Mouse (Mus musculus) CD8-positive naive resting alpha-beta T cell, adult 2 months (primary cell): ENCODE results near the gene Atxn1.

Experiments
- DNase-seq, 2 experiments: peaks; one replicate each; pipeline ENCODE4 v3.0.0; 2022; ENCODE audit warnings: low read depth in 2 of 2, low spot score in 2 of 2

Atxn1 gene

DNA sequence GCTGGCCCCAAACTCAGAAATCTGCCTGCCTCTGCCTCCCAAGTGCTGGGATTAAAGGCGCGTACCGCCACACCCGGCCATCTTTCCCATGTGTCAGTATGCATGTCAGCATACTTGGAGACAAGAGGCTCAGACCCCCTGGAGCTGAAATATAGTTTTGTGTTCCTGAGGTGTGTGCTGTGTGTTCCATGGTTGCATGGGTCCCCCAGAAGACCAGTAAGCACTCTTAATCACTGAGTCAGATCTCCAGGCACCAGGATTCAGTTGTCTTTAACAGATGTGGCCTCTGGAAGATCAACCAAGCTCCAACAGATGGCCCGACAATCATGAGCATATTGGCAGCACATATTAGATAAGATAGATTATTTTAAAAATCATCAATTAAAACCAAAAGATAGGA, 62.4 kb downstream of the Atxn1 start:
- DNase-seq: no peak

DNA sequence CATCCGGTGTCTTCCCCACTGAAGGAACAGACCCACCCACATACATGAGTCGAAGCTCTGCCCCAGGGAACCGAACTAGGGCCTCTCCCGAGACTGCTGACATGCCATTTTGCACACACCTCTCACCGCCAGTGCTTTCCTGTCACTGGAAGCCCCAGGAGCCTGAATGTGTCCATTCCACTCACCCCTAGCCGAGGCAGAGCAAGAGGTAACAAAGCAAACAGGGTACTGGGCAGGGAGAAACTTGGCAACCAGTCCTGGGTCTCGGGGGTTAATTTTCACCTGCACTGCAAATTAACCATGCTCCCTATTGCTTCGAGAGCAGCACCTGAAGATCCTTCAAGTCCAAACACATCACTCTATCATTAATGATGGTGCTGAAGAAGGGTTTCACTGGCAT, 64.0 kb downstream of the Atxn1 start:
- no peak for DNase-seq

DNA sequence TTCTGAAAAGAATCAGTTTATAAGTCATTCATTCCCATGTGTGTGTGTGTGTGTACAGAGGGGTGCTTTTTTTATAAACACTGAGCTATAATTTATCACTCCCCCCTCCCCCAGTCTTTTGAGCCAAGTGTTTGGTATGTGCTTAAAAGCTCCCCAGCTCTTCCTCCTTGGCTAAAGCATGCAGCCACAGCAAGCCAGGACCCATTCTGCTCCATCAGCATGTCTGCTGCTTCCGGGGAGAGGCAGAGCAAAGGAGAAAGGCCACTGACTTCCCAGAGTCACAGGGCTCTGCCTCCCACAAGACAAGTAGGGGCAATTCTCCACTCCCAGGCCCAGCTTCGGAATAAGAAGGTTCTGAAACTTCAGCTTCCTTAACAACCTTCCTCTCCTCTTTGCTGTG, 67.2 kb downstream of the Atxn1 start:
- no peak for DNase-seq

DNA sequence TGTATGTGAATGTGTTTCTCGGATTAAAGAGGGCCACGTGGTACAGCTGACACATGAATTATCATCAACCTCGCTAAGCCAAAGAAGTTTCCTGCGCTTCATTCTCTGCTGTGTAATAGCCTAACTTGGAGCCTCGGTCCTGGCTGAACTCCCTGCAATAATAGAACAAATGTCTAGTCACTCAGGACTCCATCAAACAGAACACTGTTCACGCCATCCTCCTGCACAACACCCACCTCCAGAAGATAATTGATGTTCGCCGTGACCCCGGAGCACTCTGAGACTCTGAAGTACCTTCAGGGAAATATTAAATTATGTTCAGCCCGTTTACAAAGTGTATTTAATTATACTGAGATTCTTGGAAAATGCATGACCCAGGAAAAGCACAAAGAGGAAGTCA, 70.0 kb downstream of the Atxn1 start:
- DNase-seq: no peak

DNA sequence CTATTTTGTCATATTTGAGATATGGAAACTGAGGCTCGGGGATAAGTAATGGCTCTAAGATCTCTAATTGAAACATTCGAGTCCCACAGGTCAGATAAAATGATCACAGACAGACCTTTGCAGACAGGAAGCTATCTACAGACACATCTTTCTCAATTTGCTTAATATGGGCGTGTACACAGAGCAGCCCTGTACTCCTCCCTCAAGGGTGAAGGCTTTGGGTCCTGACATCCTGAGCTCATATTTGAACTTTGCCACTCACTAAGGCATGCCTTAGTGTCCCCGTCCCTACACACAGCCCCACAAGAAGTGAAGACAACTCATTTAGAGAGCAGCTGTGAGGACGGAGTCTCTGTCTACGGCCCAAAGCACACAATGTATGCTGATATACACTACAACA, 70.6 kb downstream of the Atxn1 start:
- no peak for DNase-seq

DNA sequence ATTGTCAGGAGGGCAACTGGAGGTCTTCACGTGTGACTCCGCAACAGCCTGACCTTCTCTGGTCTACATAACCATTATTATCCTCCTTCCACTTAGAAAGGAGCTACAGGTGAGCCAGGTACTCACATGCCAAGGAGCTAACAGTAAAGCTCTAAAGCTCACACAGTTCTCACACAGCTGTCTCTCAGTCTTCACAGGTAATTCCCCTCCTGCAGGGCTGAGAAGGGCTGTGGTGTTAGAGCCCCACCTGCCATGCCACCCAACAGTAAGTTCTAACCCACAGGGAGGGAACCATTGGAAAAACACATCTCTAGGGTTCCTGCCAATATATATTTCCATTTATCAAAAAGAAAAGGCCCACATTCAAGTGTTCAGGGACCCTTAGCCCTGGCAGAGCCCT, 73.7 kb downstream of the Atxn1 start:
- DNase-seq: no peak

DNA sequence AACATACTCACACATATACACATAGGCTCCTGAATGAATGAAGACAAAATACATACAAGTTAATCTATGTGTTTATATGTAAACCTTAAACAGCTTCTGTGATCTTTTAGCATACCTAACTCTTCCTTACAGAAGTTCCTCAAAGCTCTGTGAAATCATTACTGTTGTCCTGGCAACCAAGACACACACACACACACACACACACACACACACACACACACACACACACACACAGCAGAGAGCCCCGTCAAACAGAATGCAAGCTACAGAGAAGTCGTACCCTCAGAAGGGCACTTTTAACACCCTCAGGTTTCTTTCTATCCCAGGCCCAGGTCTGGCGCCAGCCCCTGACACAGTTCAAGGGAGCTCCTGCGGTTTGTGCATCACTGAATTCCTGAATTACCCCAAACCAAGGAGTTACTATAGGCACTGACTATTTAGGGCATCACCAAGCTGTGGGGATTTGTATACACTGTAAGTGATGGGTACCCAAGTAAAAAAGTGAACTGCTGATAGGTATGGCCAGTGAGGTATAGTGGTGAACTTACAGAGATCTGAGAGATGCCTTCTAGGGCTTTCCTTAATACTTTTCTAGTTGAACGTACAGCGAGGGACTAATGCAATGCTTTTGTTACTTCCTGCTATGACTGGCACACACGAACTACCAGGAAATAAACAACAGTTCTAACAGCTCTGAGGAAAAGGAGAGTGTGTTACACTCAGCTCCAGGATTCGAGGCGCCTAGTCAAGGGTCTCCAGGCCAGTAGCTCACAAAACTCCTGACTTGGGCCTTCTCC, 75.7 kb downstream of the Atxn1 start:
- DNase-seq: no peak

DNA sequence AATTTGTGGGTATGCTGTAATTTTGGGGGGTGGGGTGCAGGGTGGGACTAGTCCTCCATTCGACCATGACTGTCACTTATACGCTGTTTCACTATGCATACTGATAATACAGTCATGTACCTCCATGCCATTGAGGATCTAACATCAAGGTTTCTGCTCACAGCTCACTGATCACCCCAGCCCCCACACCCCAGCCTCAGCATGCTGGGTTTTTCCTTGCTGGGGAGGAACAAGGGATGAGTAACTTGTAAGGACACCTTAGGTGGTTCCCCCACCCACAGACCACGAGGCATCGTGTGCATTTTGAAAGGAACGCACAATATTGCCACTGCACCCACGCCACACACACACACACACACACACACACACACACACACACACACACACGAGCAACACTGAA, 79.9 kb downstream of the Atxn1 start:
- DNase-seq: peak; percentile 48 to 52

DNA sequence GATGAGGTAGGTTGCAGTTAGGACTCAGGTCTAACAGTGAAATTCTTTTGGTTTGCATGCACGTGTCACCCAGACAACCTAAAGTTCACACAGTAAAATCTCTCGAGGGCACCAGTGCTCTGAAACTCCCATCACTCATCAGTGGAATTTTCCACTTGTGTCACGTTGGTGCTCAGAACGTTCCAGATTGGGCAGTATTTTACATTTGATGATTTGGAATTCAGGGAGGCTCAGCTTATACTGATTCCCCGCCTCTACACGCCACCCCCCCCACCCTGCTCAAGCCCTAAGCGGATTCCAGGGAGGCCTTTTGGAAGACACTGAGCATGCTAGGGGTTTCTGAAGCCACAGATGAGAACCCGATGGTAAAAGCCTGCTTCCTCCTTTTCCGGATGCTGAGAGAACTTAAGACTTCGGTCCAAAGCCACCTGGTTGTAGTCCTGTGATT, 81.0 kb downstream of the Atxn1 start:
- no peak for DNase-seq

DNA sequence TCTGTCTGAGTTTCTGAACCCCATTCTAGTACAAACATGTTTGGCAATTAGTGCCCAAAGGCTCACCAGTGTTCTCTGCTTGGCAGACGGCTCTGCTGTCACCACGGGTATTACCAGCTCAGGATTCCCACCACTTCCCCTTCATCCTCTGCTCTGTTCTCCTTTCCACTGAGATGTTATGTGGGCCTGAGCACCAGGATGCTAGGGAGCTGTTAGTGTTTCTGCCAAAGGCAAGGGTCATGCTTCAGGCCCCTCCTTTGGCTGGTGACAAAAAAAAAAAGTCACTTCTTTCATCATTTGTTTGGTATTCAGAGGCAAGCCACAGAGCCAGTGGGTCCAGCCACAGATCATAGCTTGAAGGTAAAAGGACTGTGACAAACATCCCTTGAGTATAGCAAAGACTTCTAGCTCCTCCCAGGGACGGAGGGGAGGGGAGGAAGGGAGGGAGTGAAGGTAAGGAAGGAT, 81.8 kb downstream of the Atxn1 start:
- DNase-seq: no peak

DNA sequence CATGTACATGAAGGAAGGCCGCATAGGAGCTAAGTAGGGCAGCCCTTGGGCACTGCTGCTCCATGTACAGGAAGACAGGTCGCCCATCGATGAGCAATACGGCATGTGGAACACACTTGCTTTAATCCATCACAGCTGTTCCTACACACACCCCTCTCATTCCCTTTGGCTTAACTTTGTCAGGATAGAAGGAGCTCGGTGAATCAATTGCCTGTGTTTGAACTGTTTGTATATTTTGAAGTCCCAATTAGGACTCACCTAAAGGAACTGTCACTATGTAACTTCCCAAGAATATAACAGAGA, 84.3 kb downstream of the Atxn1 start:
- DNase-seq: no peak

DNA sequence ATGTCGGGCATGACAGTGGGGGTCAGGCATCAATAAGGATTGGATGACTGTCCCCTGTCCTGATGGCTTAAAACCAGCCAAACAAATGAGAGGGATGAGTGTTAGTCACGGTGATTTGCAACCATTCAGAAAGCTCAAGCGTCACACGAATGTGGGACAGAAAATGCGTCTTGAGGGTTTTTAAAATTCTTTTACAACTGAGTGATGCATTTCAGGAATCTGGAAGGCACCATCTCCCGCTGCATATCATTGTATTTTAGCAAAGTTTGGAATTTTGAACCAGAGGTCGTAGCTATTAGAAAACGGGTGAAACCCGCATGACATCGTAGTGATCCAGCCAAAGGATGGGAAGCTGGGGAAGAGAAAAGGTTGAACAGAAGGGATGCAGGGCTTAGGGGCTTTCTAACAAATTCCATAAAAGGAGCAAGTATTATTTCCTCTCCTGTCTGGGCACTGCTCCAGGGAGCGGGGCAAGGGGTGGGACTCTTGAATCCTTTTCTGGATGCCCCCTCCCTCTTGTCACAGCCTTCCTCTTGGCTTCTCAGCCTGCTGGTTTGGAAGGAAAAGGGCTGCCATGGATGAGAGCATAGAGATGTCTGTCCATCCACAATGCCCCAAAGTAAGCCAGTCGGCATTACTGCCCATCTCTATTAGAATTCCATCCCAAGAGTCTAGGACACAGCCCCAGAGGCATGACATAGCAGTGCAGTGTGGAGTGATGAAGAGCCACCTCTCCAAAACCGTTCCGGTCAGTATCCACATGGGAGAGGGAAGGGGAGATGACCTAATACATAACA, 84.9 kb downstream of the Atxn1 start:
- no peak for DNase-seq

DNA sequence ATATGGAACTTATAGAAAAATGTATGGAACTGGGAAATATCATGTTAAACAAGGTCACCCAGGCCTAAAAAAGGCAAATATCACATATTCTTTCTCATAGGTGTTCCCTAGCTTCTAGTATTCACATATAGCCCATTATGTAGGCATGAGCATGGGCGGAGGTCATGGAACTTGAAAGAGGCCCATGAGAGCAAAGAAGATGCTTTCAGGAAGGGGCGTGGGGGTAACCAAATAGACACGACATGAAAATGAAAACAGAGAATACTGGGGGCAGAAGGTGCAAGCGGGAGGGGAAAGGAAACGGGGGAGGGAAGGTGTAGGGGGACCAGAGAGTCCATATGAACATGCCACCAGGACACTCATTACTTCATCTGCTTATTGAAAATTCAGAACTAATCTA, 87.9 kb downstream of the Atxn1 start:
- no peak for DNase-seq

DNA sequence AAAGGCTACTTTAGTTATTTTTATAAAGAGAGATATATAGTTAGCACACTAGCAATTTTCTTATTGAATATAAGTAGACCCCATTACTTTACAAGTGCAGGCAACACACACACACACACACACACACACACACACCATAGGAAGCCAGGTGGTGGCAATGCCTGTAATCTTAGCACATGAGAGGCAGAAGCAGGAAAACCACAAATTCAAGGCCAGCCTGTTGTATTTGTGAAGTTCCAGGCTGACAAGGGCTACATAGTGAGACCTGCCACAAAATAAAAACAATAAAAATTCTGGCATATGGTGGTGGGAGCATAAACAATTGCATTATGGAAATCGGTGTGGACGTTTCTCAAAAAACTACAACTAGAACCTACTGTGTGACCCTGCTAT, 88.4 kb downstream of the Atxn1 start:
- no peak for DNase-seq

DNA sequence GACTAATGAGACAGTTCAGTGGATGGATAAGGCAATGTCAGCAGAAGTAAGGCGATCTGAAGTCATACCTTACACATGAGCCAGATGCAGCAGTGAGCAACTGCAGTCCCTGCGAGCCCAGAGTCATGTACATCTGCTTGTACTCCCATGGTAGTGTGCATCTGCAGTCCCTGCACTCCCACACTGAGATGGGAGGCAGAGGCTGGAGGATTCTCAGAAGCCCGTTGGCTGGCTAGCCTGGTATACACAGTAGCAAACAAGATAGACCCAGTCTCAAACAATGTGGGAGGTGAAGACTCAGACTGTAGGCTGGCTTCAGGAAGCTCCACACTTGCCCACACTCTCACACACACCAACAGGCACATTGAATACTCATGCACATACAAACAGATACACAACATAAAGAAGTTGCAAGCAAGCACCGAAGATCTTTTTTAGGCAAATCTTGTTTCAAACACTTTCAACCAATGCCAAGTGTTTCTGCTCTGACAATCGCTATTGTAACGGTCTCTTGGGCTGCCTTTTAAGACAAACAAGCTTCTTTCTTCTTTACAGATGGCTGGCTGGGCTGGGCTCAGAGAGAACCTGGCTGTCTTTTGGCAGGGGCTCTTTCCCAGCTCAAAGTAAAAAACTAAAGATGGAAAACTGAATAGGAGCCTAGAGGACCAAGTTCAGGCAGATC, 89.0 kb downstream of the Atxn1 start:
- no peak for DNase-seq

DNA sequence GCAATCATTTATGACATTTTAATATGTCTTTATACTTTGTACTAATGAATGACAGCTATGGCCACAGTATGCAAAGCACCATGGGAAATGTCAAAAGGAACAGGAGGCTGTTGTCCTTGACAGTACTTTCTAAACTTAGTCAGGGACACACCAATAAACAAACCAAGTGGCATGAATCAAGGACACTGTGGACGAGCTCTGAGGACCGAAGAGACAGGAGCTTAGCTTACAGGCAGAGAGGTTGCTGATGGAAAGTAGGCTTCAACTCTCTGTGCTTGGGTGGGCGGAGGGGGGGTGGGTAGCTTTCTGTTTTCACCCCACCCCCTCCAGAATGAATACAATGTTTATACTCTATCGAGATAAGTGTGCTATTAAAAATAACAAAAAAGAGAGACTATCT, 90.6 kb downstream of the Atxn1 start:
- DNase-seq: no peak

DNA sequence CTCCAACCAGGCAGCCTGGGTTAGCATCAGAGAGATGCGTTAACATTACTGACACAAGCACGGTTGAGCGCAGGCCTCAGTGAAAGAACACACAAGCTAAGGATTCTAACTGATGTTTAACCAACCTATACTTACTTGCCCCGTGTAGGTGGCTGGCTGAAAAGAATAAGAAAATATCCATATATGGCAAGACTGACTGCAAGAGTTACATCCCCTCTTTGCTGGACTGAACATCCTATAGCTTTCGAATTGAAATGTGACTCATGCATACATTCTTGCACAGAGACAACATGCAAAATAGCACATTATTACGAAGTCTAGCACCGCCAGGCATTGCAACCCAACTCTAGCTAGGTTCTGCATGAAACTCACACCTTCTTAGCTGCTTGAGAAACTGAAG, 91.8 kb downstream of the Atxn1 start:
- DNase-seq: no peak

DNA sequence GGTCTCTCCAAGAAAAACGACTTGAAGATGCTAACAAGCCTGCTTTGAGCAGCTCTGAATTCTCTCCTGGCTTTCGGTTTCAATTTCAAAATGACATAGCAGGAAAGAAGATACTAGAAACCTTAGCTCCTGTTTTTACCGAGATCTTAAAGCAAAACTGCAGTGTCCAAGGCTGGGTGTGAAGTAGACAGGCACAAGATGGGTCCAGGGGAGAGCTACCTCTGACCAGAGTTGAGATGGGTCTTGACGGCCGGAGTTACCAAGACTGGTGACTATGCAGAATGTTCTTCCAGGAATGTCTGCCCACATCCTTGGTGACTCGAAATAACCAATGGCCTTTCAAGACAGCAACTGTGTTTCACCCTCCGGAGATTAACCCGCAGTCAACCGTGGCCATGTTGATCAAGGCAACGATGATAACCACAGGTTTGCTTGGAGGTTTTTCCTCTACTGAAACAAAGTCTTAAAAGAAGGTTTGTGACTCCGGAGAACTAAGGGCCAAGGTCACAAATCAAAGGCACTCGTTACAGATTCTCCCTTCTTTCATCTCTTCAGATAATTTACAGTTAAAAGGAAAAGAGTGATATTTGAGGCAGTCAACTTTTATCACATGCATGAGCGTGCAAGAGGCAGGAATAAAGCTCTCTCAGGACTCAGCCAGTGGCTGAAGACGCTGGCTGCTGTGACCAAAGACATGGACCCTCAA, 92.6 kb downstream of the Atxn1 start:
- DNase-seq: peak; percentile 19 to 44

DNA sequence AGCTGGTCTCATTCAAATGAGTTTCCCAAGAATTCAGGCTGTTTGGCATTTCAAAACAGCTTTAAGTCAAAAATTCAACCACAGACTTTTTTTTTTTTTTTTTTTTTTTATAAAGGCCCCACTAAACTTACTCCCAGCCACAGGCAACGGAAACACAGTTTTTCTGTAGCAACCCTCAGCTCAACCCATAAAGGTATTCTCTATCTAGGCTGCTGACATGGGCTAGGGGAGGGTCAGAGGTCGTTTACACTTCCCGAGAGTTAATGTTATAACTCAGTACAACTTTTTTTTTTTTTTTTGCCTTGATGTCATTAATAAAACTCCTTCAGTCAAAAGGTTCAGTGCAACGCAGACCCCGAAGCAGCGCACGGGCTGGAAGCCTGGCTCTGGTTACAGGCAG, 93.3 kb downstream of the Atxn1 start:
- no peak for DNase-seq

DNA sequence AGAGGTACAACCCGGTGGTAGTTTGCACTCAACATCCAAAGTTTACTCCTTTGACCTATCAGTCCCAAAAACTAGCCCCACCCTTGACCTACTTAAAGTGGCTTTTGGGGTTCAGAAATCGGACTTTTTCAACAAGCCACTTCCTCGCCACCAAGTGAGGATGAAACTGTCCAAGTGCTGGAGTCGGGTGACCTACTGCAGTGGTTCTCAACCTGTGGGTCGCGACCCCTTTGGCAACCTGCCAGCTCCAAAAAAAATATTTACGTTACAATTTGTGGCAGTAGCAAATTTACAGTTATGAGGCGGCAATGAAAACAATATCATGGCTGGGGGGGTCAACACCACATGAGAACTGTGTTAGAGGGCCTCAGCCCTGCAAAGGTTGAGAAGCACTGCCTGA, 95.9 kb downstream of the Atxn1 start:
- no peak for DNase-seq

DNA sequence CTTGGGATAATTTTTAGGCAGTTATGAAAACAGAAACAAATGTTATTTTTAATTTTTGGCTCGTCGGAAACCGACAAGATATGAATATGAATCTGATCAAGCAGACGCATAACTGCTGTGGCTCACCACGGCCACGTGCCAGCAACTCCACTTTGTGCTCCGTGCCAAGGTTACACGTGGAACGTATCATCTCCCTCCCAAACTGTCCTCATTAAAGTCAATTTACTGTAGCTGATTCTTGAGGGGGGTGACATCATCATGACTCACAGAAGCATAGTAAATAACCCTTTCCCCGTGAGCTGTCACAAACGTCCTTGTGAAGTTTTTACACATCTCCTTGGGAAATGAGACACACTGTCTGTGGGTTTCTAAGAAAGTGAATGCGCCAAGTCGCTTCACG, 97.5 kb downstream of the Atxn1 start:
- no peak for DNase-seq
